Mouse (Mus musculus): Measurements from ENCODE around the gene Gm28043.

Gene Gm28043

GRCm38 (mm10) chr17:29623488-29623887 lies 8.8 kb downstream of the Gm28043 start:
- in situ Hi-C loops (cut with MboI, MseI): no loop called here

- in situ Hi-C loops (cut with MboI, MseI): no loop called here
Measured at GRCm38 (mm10) chr17:29627285-29627684, 12.6 kb downstream of the Gm28043 start.

- in situ Hi-C loops (cut with MboI, MseI): no loop called here
Measured at GRCm38 (mm10) chr17:29628946-29629345, 14.3 kb downstream of the Gm28043 start.

GRCm38 (mm10) chr17:29629620-29630019 lies 14.9 kb downstream of the Gm28043 start:
- in situ Hi-C loops (cut with MboI, MseI): no loop called here

GRCm38 (mm10) chr17:29632312-29632711 lies 17.6 kb downstream of the Gm28043 start:
- in situ Hi-C loops (cut with MboI, MseI): no loop called here

- in situ Hi-C loops (cut with MboI, MseI): no loop called here
Measured at GRCm38 (mm10) chr17:29635492-29635891, 20.8 kb downstream of the Gm28043 start.

GRCm38 (mm10) chr17:29636118-29636517 lies 21.4 kb downstream of the Gm28043 start:
- in situ Hi-C loops (cut with MboI, MseI): no loop called here

GRCm38 (mm10) chr17:29637377-29637776 lies 22.7 kb downstream of the Gm28043 start:
- in situ Hi-C loops (cut with MboI, MseI): no loop called here

- in situ Hi-C loops (cut with MboI, MseI): no loop called here
Measured at GRCm38 (mm10) chr17:29637895-29638294, 23.2 kb downstream of the Gm28043 start.

- in situ Hi-C loops (cut with MboI, MseI): loop anchor here (5.0 kb wide), 1 partner anchor 84 kb away; no protein-coding TSS in a partner anchor
Measured at GRCm38 (mm10) chr17:29640971-29641370, 26.3 kb downstream of the Gm28043 start.

- in situ Hi-C loops (cut with MboI, MseI): loop anchor here (5.0 kb wide), 1 partner anchor 85 kb away; no protein-coding TSS in a partner anchor
Measured at GRCm38 (mm10) chr17:29642219-29642618, 27.5 kb downstream of the Gm28043 start.

GRCm38 (mm10) chr17:29658249-29658648 lies 43.6 kb downstream of the Gm28043 start:
- in situ Hi-C loops (cut with MboI, MseI): no loop called here

- in situ Hi-C loops (cut with MboI, MseI): no loop called here
Measured at GRCm38 (mm10) chr17:29660076-29660761, 45.5 kb downstream of the Gm28043 start, which contains the start of gene Cmtr1. Gene Cmtr1, plus strand, starts transcription at chr17:29660595.

GRCm38 (mm10) chr17:29660762-29661391 lies 46.2 kb downstream of the Gm28043 start:
- in situ Hi-C loops (cut with MboI, MseI): no loop called here

GRCm38 (mm10) chr17:29662145-29662544 lies 47.5 kb downstream of the Gm28043 start:
- in situ Hi-C loops (cut with MboI, MseI): no loop called here

GRCm38 (mm10) chr17:29668051-29668986 lies 53.6 kb downstream of the Gm28043 start:
- in situ Hi-C loops (cut with MboI, MseI): no loop called here

GRCm38 (mm10) chr17:29669030-29669429 lies 54.4 kb downstream of the Gm28043 start:
- in situ Hi-C loops (cut with MboI, MseI): no loop called here

- in situ Hi-C loops (cut with MboI, MseI): no loop called here
Measured at GRCm38 (mm10) chr17:29669936-29670335, 55.3 kb downstream of the Gm28043 start.

- in situ Hi-C loops (cut with MboI, MseI): no loop called here
Measured at GRCm38 (mm10) chr17:29671021-29671420, 56.3 kb downstream of the Gm28043 start.

GRCm38 (mm10) chr17:29673325-29673724 lies 58.6 kb downstream of the Gm28043 start:
- in situ Hi-C loops (cut with MboI, MseI): no loop called here

- in situ Hi-C loops (cut with MboI, MseI): no loop called here
Measured at GRCm38 (mm10) chr17:29678526-29678925, 63.9 kb downstream of the Gm28043 start.

Measured in T-helper 2 cell (primary cell).